Comparison of ENCODE assay signal across 7 mouse cellular contexts in the genomic region with DNA sequence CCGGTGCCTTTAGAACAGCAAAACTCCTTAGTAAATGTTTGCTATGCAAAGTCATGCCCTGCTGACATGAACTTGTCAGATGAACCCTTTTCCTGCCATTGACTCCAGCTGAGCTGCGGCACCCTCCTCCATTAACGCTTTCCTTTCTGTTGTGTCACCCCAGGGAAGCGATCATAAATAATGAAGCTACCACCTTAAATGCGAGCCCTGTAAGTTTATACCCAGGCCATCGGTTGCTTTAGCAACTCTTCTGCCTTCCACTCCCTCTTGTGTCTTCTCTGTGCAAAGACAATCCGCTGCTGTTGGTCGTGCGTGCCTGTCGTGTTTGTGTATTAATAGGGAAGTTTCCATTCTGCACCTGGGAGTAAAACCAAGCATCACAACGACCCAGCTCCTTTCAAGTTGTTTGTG. TPM values are rescaled to one million over a fixed set of nuclear protein-coding genes. Genes with fewer than 3 reads are reported as not detected.
A peak's percentile ranks its signal among the peaks of the same experiment; 100 is the strongest.
DNase-seq lines count a peak whose midpoint lies in the region; ATAC-seq and TF ChIP-seq lines count a peak whose summit lies in the region.

No protein-coding gene starts in this region.

- ATAC-seq in hindbrain, embryonic 12.5 days (ENCODE audit: low FRiP score), result no peak
- ATAC-seq in liver, embryonic 13.5 days (ENCODE audit: low read depth), result no peak
- ATAC-seq in stomach, postnatal 0 days (ENCODE audit: low FRiP score, low TSS enrichment), result no peak

- peak; percentile 66 for TF ChIP-seq CTCF in stomach, postnatal 0 days (IDR thresholded peaks at IDR 0.05; ENCODE audit: low read depth)
- TF ChIP-seq CTCF in thymus, adult 2 months (IDR thresholded peaks at IDR 0.05; ENCODE audit: borderline replicate concordance, control insufficient read depth, extremely low read depth, insufficient read depth, low read length, poor library complexity), result no peak

- H3K27ac ChIP-seq in hindbrain, embryonic 12.5 days, result no peak overlapping the region
- H3K27ac ChIP-seq in liver, embryonic 13.5 days, result no peak overlapping the region
- no peak overlapping the region for H3K27ac ChIP-seq in stomach, postnatal 0 days (replicated peaks)
- no peak overlapping the region for H3K27ac ChIP-seq in thymus, adult 2 months (ENCODE audit: control insufficient read depth, insufficient read depth, low read length)

- peaks cover 49% of the 10 kb centered on the region for H3K27me3 ChIP-seq in hindbrain, embryonic 12.5 days
- peaks cover 73% of the 10 kb centered on the region for H3K27me3 ChIP-seq in liver, embryonic 13.5 days
- no peaks in the 10 kb centered on the region for H3K27me3 ChIP-seq in stomach, postnatal 0 days (ENCODE audit: control insufficient read depth, insufficient read depth, low read length)
- H3K27me3 ChIP-seq in thymus, adult 2 months (ENCODE audit: control insufficient read depth, insufficient read depth, low read length), result peaks cover 11% of the 10 kb centered on the region; the same call in 1 of the 2 replicates

- no peaks in the 10 kb centered on the region for H3K9me3 ChIP-seq in hindbrain, embryonic 12.5 days (replicated peaks)
- H3K9me3 ChIP-seq in liver, embryonic 13.5 days (replicated peaks), result no peaks in the 10 kb centered on the region
- no peaks in the 10 kb centered on the region for H3K9me3 ChIP-seq in stomach, postnatal 0 days (ENCODE audit: control insufficient read depth, low read length)

- peak overlapping the region; percentile 92 for H3K4me2 ChIP-seq in hindbrain, embryonic 12.5 days (replicated peaks)
- peak overlapping the region; percentile 18 for H3K4me2 ChIP-seq in liver, embryonic 13.5 days
- peak overlapping the region; percentile 83 for H3K4me2 ChIP-seq in stomach, postnatal 0 days (replicated peaks; ENCODE audit: low read depth)

- no peak overlapping the region for H3K9ac ChIP-seq in hindbrain, embryonic 12.5 days
- H3K9ac ChIP-seq in liver, embryonic 13.5 days, result no peak overlapping the region
- no peak overlapping the region for H3K9ac ChIP-seq in stomach, postnatal 0 days (ENCODE audit: low read length)

- no peak for TF ChIP-seq EP300 in stomach, postnatal 0 days (optimal IDR thresholded peaks at IDR 0.05)

- H3K4me1 ChIP-seq in hindbrain, embryonic 12.5 days, result peaks cover 16% of the 10 kb centered on the region
- H3K4me1 ChIP-seq in liver, embryonic 13.5 days (replicated peaks), result peaks cover 26% of the 10 kb centered on the region
- no peaks in the 10 kb centered on the region for H3K4me1 ChIP-seq in stomach, postnatal 0 days (replicated peaks; ENCODE audit: control insufficient read depth, insufficient read depth)
- H3K4me1 ChIP-seq in thymus, adult 2 months (replicated peaks; ENCODE audit: control insufficient read depth, insufficient read depth, low read length), result peaks cover 4% of the 10 kb centered on the region

- H3K36me3 ChIP-seq in hindbrain, embryonic 12.5 days, result no peaks in the 10 kb centered on the region
- no peaks in the 10 kb centered on the region for H3K36me3 ChIP-seq in liver, embryonic 13.5 days
- no peaks in the 10 kb centered on the region for H3K36me3 ChIP-seq in stomach, postnatal 0 days (ENCODE audit: control insufficient read depth, insufficient read depth, low read length)
- H3K36me3 ChIP-seq in thymus, adult 2 months (ENCODE audit: control insufficient read depth, insufficient read depth, low read length), result no peaks in the 10 kb centered on the region

- H3K4me3 ChIP-seq in hindbrain, embryonic 12.5 days, result no peak overlapping the region
- no peak overlapping the region for H3K4me3 ChIP-seq in liver, embryonic 13.5 days (replicated peaks)
- peak overlapping the region; percentile 14; the same call in 1 of the 2 replicates for H3K4me3 ChIP-seq in stomach, postnatal 0 days (ENCODE audit: low read depth, low read length)
- no peak overlapping the region for H3K4me3 ChIP-seq in thymus, adult 2 months (ENCODE audit: control insufficient read depth, insufficient read depth, low read length)

- 6% methylated on average over 11 of the region's 11 CpGs for WGBS in hindbrain, embryonic 12.5 days
- WGBS in liver, embryonic 13.5 days (ENCODE audit: insufficient replicate concordance), result 7% methylated on average over 11 of the region's 11 CpGs
- 5% methylated on average over 11 of the region's 11 CpGs for WGBS in stomach, postnatal 0 days
- 4% methylated on average over 11 of the region's 11 CpGs for WGBS in thymus, adult 2 months

- DNase-seq in thymus, postnatal 0 days (ENCODE audit: low spot score), result peak; percentile 25
- DNase-seq in thymus, postnatal 36 days, result no peak
- peak; percentile 51 to 67 for DNase-seq in cerebellum, postnatal 25 days
- DNase-seq in liver, embryonic 13.5 days, result no peak
- DNase-seq in stomach, postnatal 0 days (ENCODE audit: low spot score), result no peak
- DNase-seq in thymus, adult 2 months, result no peak

- no peak for TF ChIP-seq POLR2A in thymus, adult 2 months (IDR thresholded peaks at IDR 0.05; ENCODE audit: control insufficient read depth, extremely low read depth, insufficient read depth, low read length, poor library complexity)

RNA-seq across cellular contexts. Expression of a gene that starts 3.0 kb away (rescaled TPM):
- polyA plus RNA-seq in thymus, postnatal 0 days (2015; fragmentation: Nextera tagmentation; extraction: Ambion mirVana), result 12.8 and 13.6 TPM in 2 replicates
- 11.8 and 11.9 TPM in 2 replicates for polyA plus RNA-seq in hindbrain, embryonic 12.5 days (2016; fragmentation: Nextera tagmentation; extraction: Ambion mirVana)
- 0.68 and 1.3 TPM in 2 replicates for polyA plus RNA-seq in liver, embryonic 13.5 days (2015; fragmentation: Nextera tagmentation; extraction: Ambion mirVana)
- polyA plus RNA-seq in stomach, postnatal 0 days (2015; fragmentation: Nextera tagmentation; extraction: Ambion mirVana), result 118 and 130 TPM in 2 replicates
- 8.3 and 12.4 TPM in 2 replicates for polyA plus RNA-seq in thymus, adult 2 months (2012; rRNA removed)

Comparison
In these comparisons a context has a peak if more than half of its experiments do, and no peak if none do; other contexts are left out.
1. DNase-seq: peak in thymus, postnatal 0 days (single experiment) and cerebellum, postnatal 25 days (2 of 2); none in thymus, postnatal 36 days (0 of 2), liver, embryonic 13.5 days (single experiment), stomach, postnatal 0 days (single experiment) and thymus, adult 2 months (single experiment).
2. H3K4me2 ChIP-seq: peak in every context shown above with its lines; median percentile 92 in hindbrain, embryonic 12.5 days; 83 in stomach, postnatal 0 days; 18 in liver, embryonic 13.5 days.